Mouse (Mus musculus): ENCODE data around the gene Topaz1. TPM values are rescaled to one million over a fixed set of nuclear protein-coding genes. Genes with fewer than 3 reads are reported as not detected.

Gene Topaz1
- polyA plus RNA-seq (2012; rRNA removed) (not detected in 2 replicates), polyA plus RNA-seq (2014; fragmentation: Nextera tagmentation; extraction: Ambion mirVana) (not detected in 2 replicates)

DNA sequence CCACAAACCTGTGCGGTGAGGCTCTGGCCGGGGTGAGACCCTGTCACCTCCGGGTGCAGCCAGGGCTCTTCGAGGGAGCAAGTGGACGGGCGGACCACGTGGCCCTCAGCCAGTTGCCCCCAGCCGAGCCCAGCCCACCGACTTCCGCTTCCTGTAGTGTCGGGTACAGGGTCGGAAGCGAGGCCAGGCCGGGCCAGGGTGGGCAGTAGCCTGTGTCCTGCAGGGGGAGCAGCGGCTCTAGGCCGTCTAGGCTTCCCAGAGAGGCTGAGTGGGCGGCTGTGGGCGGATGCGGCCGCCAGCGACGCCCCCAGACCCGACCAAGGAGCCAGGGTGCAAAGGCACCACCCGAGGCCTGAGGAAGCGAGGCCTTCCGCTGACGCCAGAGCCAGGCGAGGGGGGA is at the start of gene Topaz1:
Gene Topaz1 (plus strand): TSS at position 287 of the 400 bp plus-strand sequence.
- Histone ChIP-seq H3K4me2 (replicated peaks; ENCODE audit: low read depth, low read length, severe bottlenecking) (no peak within 1 kb of the TSS), H3K4me3 (replicated peaks; ENCODE audit: low read length) (no peak within 1 kb of the TSS), H3K4me1 (ENCODE audit: control insufficient read depth, insufficient read depth, low read length) (no peaks in the 10 kb centered on the region), H3K27ac (replicated peaks; ENCODE audit: low read depth, low read length) (no peak within 1 kb of the TSS), H3K27me3 (ENCODE audit: control insufficient read depth, insufficient read depth, low read length) (no peaks in the 10 kb centered on the region), H3K9ac (ENCODE audit: low read depth, low read length, severe bottlenecking) (no peak within 1 kb of the TSS), H3K36me3 (ENCODE audit: control insufficient read depth, insufficient read depth, low read length) (no peaks in the 10 kb centered on the region), H3K9me3 (ENCODE audit: control insufficient read depth, low read length) (no peaks in the 10 kb centered on the region)
- no peak for TF ChIP-seq POLR2A (IDR thresholded peaks at IDR 0.05; ENCODE audit: borderline replicate concordance, extremely low read depth, insufficient read depth, insufficient read length)
- no peak for DNase-seq (ENCODE audit: low spot score)
- 63% methylated on average over 28 of the region's 28 CpGs for whole genome bisulfite sequencing
- ATAC-seq (ENCODE audit: low FRiP score, low read depth), result no peak

GRCm38 (mm10) chr9:122701817-122702216 is 45.3 kb upstream of the Topaz1 start:
- Histone ChIP-seq H3K9ac (ENCODE audit: low read depth, low read length, severe bottlenecking) (no peak overlapping the region), H3K9me3 (ENCODE audit: control insufficient read depth, low read length) (no peaks in the 10 kb centered on the region), H3K36me3 (ENCODE audit: control insufficient read depth, insufficient read depth, low read length) (no peaks in the 10 kb centered on the region), H3K27ac (replicated peaks; ENCODE audit: low read depth, low read length) (no peak overlapping the region), H3K4me2 (replicated peaks; ENCODE audit: low read depth, low read length, severe bottlenecking) (no peak overlapping the region), H3K4me3 (replicated peaks; ENCODE audit: low read length) (no peak overlapping the region), H3K4me1 (ENCODE audit: control insufficient read depth, insufficient read depth, low read length) (no peaks in the 10 kb centered on the region), H3K27me3 (ENCODE audit: control insufficient read depth, insufficient read depth, low read length) (no peaks in the 10 kb centered on the region)
- ATAC-seq (ENCODE audit: low FRiP score, low read depth), result no peak
- whole genome bisulfite sequencing, result 4% methylated on average over 3 of the region's 3 CpGs
- DNase-seq (ENCODE audit: low spot score), result peak; percentile 67
- no peak for TF ChIP-seq POLR2A (IDR thresholded peaks at IDR 0.05; ENCODE audit: borderline replicate concordance, extremely low read depth, insufficient read depth, insufficient read length)

- H3K4me3 ChIP-seq (replicated peaks; ENCODE audit: low read length), result no peak overlapping the region
- no peak overlapping the region for H3K27ac ChIP-seq (replicated peaks; ENCODE audit: low read depth, low read length)
- no peak for ATAC-seq (ENCODE audit: low FRiP score, low read depth)
- H3K4me1 ChIP-seq (ENCODE audit: control insufficient read depth, insufficient read depth, low read length), result no peaks in the 10 kb centered on the region
- H3K9ac ChIP-seq (ENCODE audit: low read depth, low read length, severe bottlenecking), result no peak overlapping the region
- H3K36me3 ChIP-seq (ENCODE audit: control insufficient read depth, insufficient read depth, low read length), result no peaks in the 10 kb centered on the region
- no peak overlapping the region for H3K4me2 ChIP-seq (replicated peaks; ENCODE audit: low read depth, low read length, severe bottlenecking)
- H3K9me3 ChIP-seq (ENCODE audit: control insufficient read depth, low read length), result no peaks in the 10 kb centered on the region
- H3K27me3 ChIP-seq (ENCODE audit: control insufficient read depth, insufficient read depth, low read length), result no peaks in the 10 kb centered on the region
- DNase-seq (ENCODE audit: low spot score), result no peak
- WGBS, result 64% methylated on average over 2 of the region's 2 CpGs
- TF ChIP-seq POLR2A (IDR thresholded peaks at IDR 0.05; ENCODE audit: borderline replicate concordance, extremely low read depth, insufficient read depth, insufficient read length), result no peak
These were observed 33.3 kb upstream of the Topaz1 start for GRCm38 (mm10) chr9:122713836-122714235.

GRCm38 (mm10) chr9:122715046-122715445 is 32.1 kb upstream of the Topaz1 start:
- no peaks in the 10 kb centered on the region for H3K4me1 ChIP-seq (ENCODE audit: control insufficient read depth, insufficient read depth, low read length)
- no peaks in the 10 kb centered on the region for H3K9me3 ChIP-seq (ENCODE audit: control insufficient read depth, low read length)
- TF ChIP-seq POLR2A (IDR thresholded peaks at IDR 0.05; ENCODE audit: borderline replicate concordance, extremely low read depth, insufficient read depth, insufficient read length), result no peak
- no peaks in the 10 kb centered on the region for H3K27me3 ChIP-seq (ENCODE audit: control insufficient read depth, insufficient read depth, low read length)
- H3K27ac ChIP-seq (replicated peaks; ENCODE audit: low read depth, low read length), result no peak overlapping the region
- no peaks in the 10 kb centered on the region for H3K36me3 ChIP-seq (ENCODE audit: control insufficient read depth, insufficient read depth, low read length)
- ATAC-seq (ENCODE audit: low FRiP score, low read depth) (no peak), DNase-seq (ENCODE audit: low spot score) (no peak)
- H3K4me3 ChIP-seq (replicated peaks; ENCODE audit: low read length), result no peak overlapping the region
- H3K4me2 ChIP-seq (replicated peaks; ENCODE audit: low read depth, low read length, severe bottlenecking), result no peak overlapping the region
- H3K9ac ChIP-seq (ENCODE audit: low read depth, low read length, severe bottlenecking), result no peak overlapping the region
- WGBS, result 78% methylated on average over 2 of the region's 2 CpGs

DNA sequence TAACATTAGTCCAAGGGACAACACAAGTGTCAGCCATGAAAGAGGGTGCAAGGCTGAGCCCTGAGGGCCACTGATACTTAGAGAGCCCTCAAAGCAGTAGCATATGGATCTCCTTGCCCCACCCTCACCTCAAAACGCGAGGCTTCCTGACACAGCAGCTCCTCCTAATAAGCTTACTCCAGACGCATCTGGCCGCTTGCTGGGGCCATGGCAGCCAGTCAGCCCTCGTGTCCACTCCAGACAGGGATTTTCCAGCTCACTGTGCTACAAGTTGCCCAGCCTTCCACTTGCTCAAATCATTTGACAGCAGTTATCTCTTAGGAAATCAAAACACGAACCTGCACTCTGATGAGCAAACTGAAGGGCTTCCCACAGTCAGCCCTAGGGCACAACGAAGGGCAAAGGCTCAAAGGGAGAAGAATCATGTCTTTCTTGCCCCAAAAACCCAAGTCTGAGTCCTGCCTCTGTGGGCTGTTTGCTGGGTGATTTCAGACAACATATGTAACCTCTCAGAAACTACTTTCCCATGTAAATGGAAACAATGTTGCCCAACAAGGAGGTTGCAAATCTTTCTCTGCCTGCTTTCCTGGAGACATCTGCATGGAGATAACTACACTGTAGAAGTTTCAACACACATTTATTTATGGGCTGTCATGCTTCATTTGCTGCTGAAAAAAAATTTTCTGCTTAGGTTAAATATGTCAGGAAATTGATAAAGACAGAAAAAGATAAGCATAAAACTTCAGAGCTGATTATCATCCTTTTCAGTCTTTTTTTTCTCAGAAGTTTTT is 30.8 kb upstream of the Topaz1 start:
- no peak for TF ChIP-seq POLR2A (IDR thresholded peaks at IDR 0.05; ENCODE audit: borderline replicate concordance, extremely low read depth, insufficient read depth, insufficient read length)
- no peak for ATAC-seq (ENCODE audit: low FRiP score, low read depth)

More for the DNA sequence above, 30.8 kb upstream of the Topaz1 start:
- no peak overlapping the region for H3K9ac ChIP-seq (ENCODE audit: low read depth, low read length, severe bottlenecking)
- H3K27ac ChIP-seq (replicated peaks; ENCODE audit: low read depth, low read length), result no peak overlapping the region
- no peaks in the 10 kb centered on the region for H3K4me1 ChIP-seq (ENCODE audit: control insufficient read depth, insufficient read depth, low read length)
- DNase-seq (ENCODE audit: low spot score), result no peak
- no peaks in the 10 kb centered on the region for H3K27me3 ChIP-seq (ENCODE audit: control insufficient read depth, insufficient read depth, low read length)
- H3K9me3 ChIP-seq (ENCODE audit: control insufficient read depth, low read length), result no peaks in the 10 kb centered on the region
- WGBS, result 14% methylated on average over 7 of the region's 7 CpGs
- no peaks in the 10 kb centered on the region for H3K36me3 ChIP-seq (ENCODE audit: control insufficient read depth, insufficient read depth, low read length)
- no peak overlapping the region for H3K4me2 ChIP-seq (replicated peaks; ENCODE audit: low read depth, low read length, severe bottlenecking)
- H3K4me3 ChIP-seq (replicated peaks; ENCODE audit: low read length), result no peak overlapping the region
